Mouse (Mus musculus) heart, postnatal 0 days (tissue): ENCODE measurements at regions not wholly inside any gene's neighbourhood (a gene's known extent, or its start where the extent isn't known, plus 50 kb on each side); places are given as distances from the start of the nearest gene placed in this dataset.

Experiments used
- ATAC-seq: fragments of 200-750 bp; cut with Nextera tagmentation; 2 replicates; pipeline ENCODE4 v1.8.0; 2017; ENCODE audit warnings: low read depth, moderate number of reproducible peaks, moderate library complexity; ENCODE audit not compliant: insufficient read depth
- DNase-seq: peaks from one replicate; pipeline ENCODE4 v3.0.0-alpha.2; 2016; ENCODE audit warnings: low spot score
- H3K27ac ChIP-seq: fragments of 300-500 bp; sonication (generic); 2 replicates; pipeline ENCODE4 v1.5.1; 2014; ENCODE audit warnings: low read depth, mild to moderate bottlenecking
- H3K27me3 ChIP-seq: fragments of 300-500 bp; sonication (generic); 2 replicates; pipeline ENCODE4 v1.6.1; 2014; ENCODE audit warnings: low read length, mixed read lengths; ENCODE audit not compliant: control insufficient read depth, insufficient read depth
- H3K36me3 ChIP-seq: fragments of 300-500 bp; sonication (generic); replicated peaks from 2 replicates; pipeline ENCODE4 v1.6.1; 2014; ENCODE audit warnings: low read length, mixed read lengths; ENCODE audit not compliant: control insufficient read depth, insufficient read depth
- H3K4me1 ChIP-seq: fragments of 300-500 bp; sonication (generic); 2 replicates; pipeline ENCODE4 v1.6.1; 2014; ENCODE audit warnings: antibody characterized with exemption; ENCODE audit not compliant: control insufficient read depth, insufficient read depth
- H3K4me2 ChIP-seq: fragments of 300-500 bp; sonication (generic); 2 replicates; pipeline ENCODE4 v1.6.1; 2014; ENCODE audit warnings: low read depth, mild to moderate bottlenecking, low read length, moderate library complexity
- H3K4me3 ChIP-seq: fragments of 300-500 bp; sonication (generic); 2 replicates; pipeline ENCODE4 v1.5.1; 2014; ENCODE audit warnings: low read depth, low read length
- H3K9ac ChIP-seq: fragments of 300-500 bp; sonication (generic); replicated peaks from 2 replicates; pipeline ENCODE4 v1.6.1; 2014; ENCODE audit warnings: low read depth, low read length, mixed read lengths
- H3K9me3 ChIP-seq: fragments of 300-500 bp; sonication (generic); replicated peaks from 2 replicates; pipeline ENCODE4 v1.6.1; 2016; ENCODE audit warnings: low read length; ENCODE audit not compliant: control insufficient read depth
- CTCF ChIP-seq: IDR thresholded peaks from 2 replicates; pipeline ENCODE4 v1.5.1; 2016; ENCODE audit warnings: antibody characterized with exemption, control low read depth, low read depth
- EP300 ChIP-seq: IDR thresholded peaks from 2 replicates; pipeline ENCODE4 v1.6.1; 2016; ENCODE audit warnings: antibody characterized with exemption, low read depth
- WGBS: fragments of 180-500 bp; shearing (Covaris S2); extraction: QIAGEN DNeasy Blood & Tissue Kit; methylation state at CpG from one replicate; pipeline ENCODE4 v1.1.7; 2014; 5-methylcytosine and 5-hydroxymethylcytosine counted together

DNA sequence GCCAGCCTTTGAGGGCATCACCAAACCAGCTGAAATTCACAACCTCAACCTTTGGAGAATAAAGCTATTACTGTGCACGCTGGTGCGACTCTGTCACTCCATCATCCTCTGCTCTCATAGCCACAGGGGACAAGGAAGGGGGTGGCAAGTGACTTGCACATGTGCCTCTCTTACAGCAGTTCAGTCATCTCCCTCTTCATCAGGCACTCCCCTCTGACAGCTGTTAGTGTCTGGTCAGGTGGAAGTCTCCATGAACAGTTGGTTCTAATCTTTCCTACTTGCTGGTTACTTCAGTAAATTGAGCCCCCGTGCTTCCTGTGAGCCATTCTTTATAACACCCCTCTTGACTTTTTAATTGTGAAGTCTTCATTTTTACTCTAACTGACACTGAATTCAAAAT is 214.6 kb downstream of the Ube2cbp start:
- TF ChIP-seq EP300 (no peak), CTCF (no peak)
- 78% methylated on average over 3 of the region's 3 CpGs for WGBS
- Histone ChIP-seq H3K27ac (no peak overlapping the region), H3K4me2 (no peak overlapping the region), H3K9ac (no peak overlapping the region), H3K4me1 (no peaks in the 10 kb centered on the region), H3K27me3 (no peaks in the 10 kb centered on the region), H3K9me3 (no peaks in the 10 kb centered on the region), H3K36me3 (no peaks in the 10 kb centered on the region), H3K4me3 (no peak overlapping the region)
- no peak for DNase-seq
- no peak for ATAC-seq

DNA sequence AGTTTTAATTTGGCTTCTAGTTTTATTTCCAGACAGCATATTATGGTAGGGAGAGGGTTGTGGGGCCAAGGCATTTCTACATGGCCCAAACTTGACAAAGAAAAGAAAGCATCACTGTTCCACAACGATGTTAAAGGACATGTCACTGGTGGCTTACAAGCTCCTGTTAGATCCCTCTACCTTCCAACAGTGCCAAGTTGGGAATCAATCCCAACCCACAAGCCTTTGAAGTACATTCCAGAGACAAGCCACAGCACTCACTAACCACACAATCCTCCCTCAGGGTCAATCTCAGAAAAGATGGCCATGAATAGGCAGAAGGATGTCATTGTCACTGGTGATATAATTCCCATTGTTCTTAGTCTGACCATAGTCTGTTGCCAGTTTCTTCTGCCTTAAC is 213.4 kb downstream of the Ube2cbp start:
- DNase-seq (no peak), ATAC-seq (no peak)
- Histone ChIP-seq H3K4me3 (no peak overlapping the region), H3K27ac (no peak overlapping the region), H3K9me3 (no peaks in the 10 kb centered on the region), H3K4me1 (no peaks in the 10 kb centered on the region), H3K36me3 (no peaks in the 10 kb centered on the region), H3K4me2 (no peak overlapping the region), H3K27me3 (no peaks in the 10 kb centered on the region), H3K9ac (no peak overlapping the region)
- WGBS, result 78% methylated on average over 1 of the region's 1 CpGs
- TF ChIP-seq CTCF (no peak), EP300 (no peak)
